Mouse (Mus musculus) spleen, adult 2 months (tissue): ENCODE measurements around the gene Dclre1a.
"Not testable (repeated sequence)": the region's sequence is repeated elsewhere in the genome, so short reads cannot be mapped to it uniquely, and the experiment has no call there.

Source experiments
- CTCF ChIP-seq: fragments of 200-500 bp; IDR thresholded peaks from 2 replicates; pipeline ENCODE4 v1.5.1; 2011; ENCODE audit warnings: mild to moderate bottlenecking, inconsistent platforms; ENCODE audit not compliant: insufficient read depth, insufficient read length, insufficient replicate concordance; ENCODE audit errors: extremely low read depth
- POLR2A ChIP-seq: fragments of 200-500 bp; IDR thresholded peaks from 2 replicates; pipeline ENCODE4 v1.6.1; 2011; ENCODE audit warnings: low read depth, low read length, inconsistent platforms

- not testable (repeated sequence) for TF ChIP-seq CTCF, POLR2A
Measured at GRCm38 (mm10) chr19:56503069-56503468, 45.0 kb downstream of the Dclre1a start.
